Mouse (Mus musculus): ENCODE data around the gene Lgi2. TPM values are rescaled to one million over a fixed set of nuclear protein-coding genes. Genes with fewer than 3 reads are reported as not detected.

Gene Lgi2
- polyA plus RNA-seq (2015; fragmentation: Nextera tagmentation; extraction: Ambion mirVana): 0.18 and 0.26 TPM in 2 replicates

GRCm38 (mm10) chr5:52565813-52566531, at the start of gene Lgi2:
Gene Lgi2 (minus strand): TSS chr5:52566462.
- 2% methylated on average over 49 of the region's 83 CpGs for WGBS (ENCODE audit: insufficient replicate concordance)
- DNase-seq: peak; percentile 22
- peak; percentile 36; the same call in 1 of the 2 replicates for ATAC-seq
- H3K9me3 ChIP-seq (ENCODE audit: low read length): no peaks in the 10 kb centered on the region; the same call in 1 of the 2 replicates
- no peaks in the 10 kb centered on the region for H3K36me3 ChIP-seq (replicated peaks; ENCODE audit: insufficient read depth, low read length)
- H3K4me2 ChIP-seq (ENCODE audit: low read depth, low read length): peak within 1 kb of the TSS; percentile 75
- H3K27ac ChIP-seq (ENCODE audit: low read depth): no peak within 1 kb of the TSS
- 0 out of 2 replicates have a peak within 1 kb of the TSS, but pooled peaks have one; percentile 16 for H3K9ac ChIP-seq (replicated peaks)
- H3K4me1 ChIP-seq (ENCODE audit: insufficient read depth): peaks cover 7% of the 10 kb centered on the region; the same call in 1 of the 2 replicates
- peak within 1 kb of the TSS; percentile 41 for H3K4me3 ChIP-seq (ENCODE audit: low read depth, low read length)
- no peak for TF ChIP-seq EP300 (IDR thresholded peaks at IDR 0.05; ENCODE audit: low read depth)
- TF ChIP-seq CTCF (IDR thresholded peaks at IDR 0.05; ENCODE audit: low read depth): no peak
- peaks cover 18% of the 10 kb centered on the region for H3K27me3 ChIP-seq (ENCODE audit: insufficient read depth, low read length)

- H3K4me2 ChIP-seq (ENCODE audit: low read depth, low read length): no peak overlapping the region
- H3K27me3 ChIP-seq (ENCODE audit: insufficient read depth, low read length): peaks cover 13% of the 10 kb centered on the region
- WGBS (ENCODE audit: insufficient replicate concordance): 67% methylated on average over 9 of the region's 9 CpGs
- no peak overlapping the region for H3K4me3 ChIP-seq (ENCODE audit: low read depth, low read length)
- no peak overlapping the region for H3K9ac ChIP-seq (replicated peaks)
- TF ChIP-seq EP300 (IDR thresholded peaks at IDR 0.05; ENCODE audit: low read depth): no peak
- TF ChIP-seq CTCF (IDR thresholded peaks at IDR 0.05; ENCODE audit: low read depth): no peak
- ATAC-seq (no peak), DNase-seq (no peak)
- H3K4me1 ChIP-seq (ENCODE audit: insufficient read depth): no peaks in the 10 kb centered on the region; the same call in 1 of the 2 replicates
- no peak overlapping the region for H3K27ac ChIP-seq (ENCODE audit: low read depth)
- no peaks in the 10 kb centered on the region for H3K36me3 ChIP-seq (replicated peaks; ENCODE audit: insufficient read depth, low read length)
- no peaks in the 10 kb centered on the region for H3K9me3 ChIP-seq (ENCODE audit: low read length)
Measured at GRCm38 (mm10) chr5:52615421-52615820, 49.2 kb upstream of the Lgi2 start.

GRCm38 (mm10) chr5:52614686-52615085, 48.4 kb upstream of the Lgi2 start:
- Histone ChIP-seq H3K9me3 (ENCODE audit: low read length) (no peaks in the 10 kb centered on the region), H3K4me3 (ENCODE audit: low read depth, low read length) (no peak overlapping the region), H3K4me2 (ENCODE audit: low read depth, low read length) (no peak overlapping the region), H3K4me1 (ENCODE audit: insufficient read depth) (no peaks in the 10 kb centered on the region; the same call in 1 of the 2 replicates), H3K27ac (ENCODE audit: low read depth) (no peak overlapping the region), H3K36me3 (replicated peaks; ENCODE audit: insufficient read depth, low read length) (no peaks in the 10 kb centered on the region), H3K27me3 (ENCODE audit: insufficient read depth, low read length) (peaks cover 13% of the 10 kb centered on the region), H3K9ac (replicated peaks) (no peak overlapping the region)
- no peak for DNase-seq
- WGBS (ENCODE audit: insufficient replicate concordance): 74% methylated on average over 4 of the region's 4 CpGs
- TF ChIP-seq CTCF (IDR thresholded peaks at IDR 0.05; ENCODE audit: low read depth) (no peak), EP300 (IDR thresholded peaks at IDR 0.05; ENCODE audit: low read depth) (no peak)
- ATAC-seq: no peak

GRCm38 (mm10) chr5:52612776-52613175, 46.5 kb upstream of the Lgi2 start:
- Histone ChIP-seq H3K4me3 (ENCODE audit: low read depth, low read length) (no peak overlapping the region), H3K27me3 (ENCODE audit: insufficient read depth, low read length) (peaks cover 1% of the 10 kb centered on the region; the same call in 1 of the 2 replicates)
- no peak for DNase-seq

GRCm38 (mm10) chr5:52611315-52611895, 45.1 kb upstream of the Lgi2 start:
- no peak overlapping the region for H3K27ac ChIP-seq (ENCODE audit: low read depth)
- no peak overlapping the region for H3K4me2 ChIP-seq (ENCODE audit: low read depth, low read length)
- H3K4me3 ChIP-seq (ENCODE audit: low read depth, low read length): no peak overlapping the region
- no peaks in the 10 kb centered on the region for H3K9me3 ChIP-seq (ENCODE audit: low read length)
- ATAC-seq (peak; percentile 48; the same call in 1 of the 2 replicates), DNase-seq (no peak)
- no peaks in the 10 kb centered on the region for H3K36me3 ChIP-seq (replicated peaks; ENCODE audit: insufficient read depth, low read length)
- no peak overlapping the region for H3K9ac ChIP-seq (replicated peaks)
- WGBS (ENCODE audit: insufficient replicate concordance): 65% methylated on average over 10 of the region's 10 CpGs
- TF ChIP-seq EP300 (IDR thresholded peaks at IDR 0.05; ENCODE audit: low read depth) (no peak), CTCF (IDR thresholded peaks at IDR 0.05; ENCODE audit: low read depth) (no peak)
- no peaks in the 10 kb centered on the region for H3K4me1 ChIP-seq (ENCODE audit: insufficient read depth)
- H3K27me3 ChIP-seq (ENCODE audit: insufficient read depth, low read length): no peaks in the 10 kb centered on the region

More at GRCm38 (mm10) chr5:52612776-52613175, 46.5 kb upstream of the Lgi2 start:
- Histone ChIP-seq H3K36me3 (replicated peaks; ENCODE audit: insufficient read depth, low read length) (no peaks in the 10 kb centered on the region), H3K27ac (ENCODE audit: low read depth) (no peak overlapping the region), H3K9me3 (ENCODE audit: low read length) (no peaks in the 10 kb centered on the region), H3K4me2 (ENCODE audit: low read depth, low read length) (no peak overlapping the region), H3K4me1 (ENCODE audit: insufficient read depth) (no peaks in the 10 kb centered on the region), H3K9ac (replicated peaks) (no peak overlapping the region)
- 78% methylated on average over 8 of the region's 8 CpGs for WGBS (ENCODE audit: insufficient replicate concordance)
- TF ChIP-seq CTCF (IDR thresholded peaks at IDR 0.05; ENCODE audit: low read depth): no peak
- TF ChIP-seq EP300 (IDR thresholded peaks at IDR 0.05; ENCODE audit: low read depth): no peak
- no peak for ATAC-seq

GRCm38 (mm10) chr5:52610306-52610705, 44.0 kb upstream of the Lgi2 start:
- TF ChIP-seq CTCF (IDR thresholded peaks at IDR 0.05; ENCODE audit: low read depth): no peak
- TF ChIP-seq EP300 (IDR thresholded peaks at IDR 0.05; ENCODE audit: low read depth): no peak
- no peak for DNase-seq
- WGBS (ENCODE audit: insufficient replicate concordance): 69% methylated on average over 4 of the region's 4 CpGs

More at GRCm38 (mm10) chr5:52610306-52610705, 44.0 kb upstream of the Lgi2 start:
- H3K9me3 ChIP-seq (ENCODE audit: low read length): no peaks in the 10 kb centered on the region
- no peak for ATAC-seq
- H3K27ac ChIP-seq (ENCODE audit: low read depth): no peak overlapping the region
- no peak overlapping the region for H3K4me3 ChIP-seq (ENCODE audit: low read depth, low read length)
- no peak overlapping the region for H3K4me2 ChIP-seq (ENCODE audit: low read depth, low read length)
- no peak overlapping the region for H3K9ac ChIP-seq (replicated peaks)
- H3K4me1 ChIP-seq (ENCODE audit: insufficient read depth): no peaks in the 10 kb centered on the region
- H3K27me3 ChIP-seq (ENCODE audit: insufficient read depth, low read length): no peaks in the 10 kb centered on the region
- H3K36me3 ChIP-seq (replicated peaks; ENCODE audit: insufficient read depth, low read length): no peaks in the 10 kb centered on the region
